Mouse (Mus musculus): ENCODE measurements around the gene Cmtr2. TPM values are rescaled to one million over a fixed set of nuclear protein-coding genes. Genes with fewer than 3 reads are reported as not detected.

The Cmtr2 gene
- total RNA-seq (2014; rRNA removed; ENCODE audit: low replicate concordance) (6.9 and 12.1 TPM in 2 replicates), polyA plus RNA-seq (2015; fragmentation: Nextera tagmentation; extraction: Ambion mirVana) (3.0 and 3.1 TPM in 2 replicates)

- peaks cover 13% of the 10 kb centered on the region for H3K4me1 ChIP-seq (ENCODE audit: control insufficient read depth, insufficient read depth)
- H3K9ac ChIP-seq (replicated peaks; ENCODE audit: low read depth, low read length): no peak within 1 kb of the TSS
- no peaks in the 10 kb centered on the region for H3K9me3 ChIP-seq (replicated peaks; ENCODE audit: control insufficient read depth, low read length)
- TF ChIP-seq CTCF (IDR thresholded peaks at IDR 0.05; ENCODE audit: low read depth): no peak
- no peak for TF ChIP-seq EP300 (IDR thresholded peaks at IDR 0.05; ENCODE audit: low read depth)
- no peaks in the 10 kb centered on the region for H3K27me3 ChIP-seq (ENCODE audit: control insufficient read depth, insufficient read depth, low read length)
- no peak within 1 kb of the TSS for H3K4me2 ChIP-seq (ENCODE audit: low read depth, low read length)
- H3K36me3 ChIP-seq (replicated peaks; ENCODE audit: control insufficient read depth, insufficient read depth, low read length): no peaks in the 10 kb centered on the region
- WGBS: 67% methylated on average over 7 of the region's 7 CpGs
- DNase-seq (ENCODE audit: low spot score) (no peak), ATAC-seq (ENCODE audit: insufficient read depth, low read depth) (no peak)
- H3K27ac ChIP-seq (ENCODE audit: low read depth): no peak within 1 kb of the TSS
- no peak within 1 kb of the TSS for H3K4me3 ChIP-seq (ENCODE audit: low read depth, low read length)
These were observed at the start of gene Cmtr2 for GRCm38 (mm10) chr8:110215365-110215764. Gene Cmtr2, plus strand, starts transcription at chr8:110215665.

- no peak overlapping the region for H3K9ac ChIP-seq (replicated peaks; ENCODE audit: low read depth, low read length)
- DNase-seq (ENCODE audit: low spot score): no peak
- 64% methylated on average over 8 of the region's 8 CpGs for WGBS
- H3K9me3 ChIP-seq (replicated peaks; ENCODE audit: control insufficient read depth, low read length): 0 out of 2 replicates have a peak, but pooled peaks cover 4% of the 10 kb centered on the region
- no peak overlapping the region for H3K4me2 ChIP-seq (ENCODE audit: low read depth, low read length)
- H3K36me3 ChIP-seq (replicated peaks; ENCODE audit: control insufficient read depth, insufficient read depth, low read length): no peaks in the 10 kb centered on the region
- TF ChIP-seq CTCF (IDR thresholded peaks at IDR 0.05; ENCODE audit: low read depth): no peak
- no peak for TF ChIP-seq EP300 (IDR thresholded peaks at IDR 0.05; ENCODE audit: low read depth)
- no peak overlapping the region for H3K27ac ChIP-seq (ENCODE audit: low read depth)
- H3K4me1 ChIP-seq (ENCODE audit: control insufficient read depth, insufficient read depth): no peaks in the 10 kb centered on the region
- H3K27me3 ChIP-seq (ENCODE audit: control insufficient read depth, insufficient read depth, low read length): peaks cover 34% of the 10 kb centered on the region
- H3K4me3 ChIP-seq (ENCODE audit: low read depth, low read length): no peak overlapping the region
- no peak for ATAC-seq (ENCODE audit: insufficient read depth, low read depth)
These were observed 49.2 kb upstream of the Cmtr2 start for GRCm38 (mm10) chr8:110166270-110166669.

GRCm38 (mm10) chr8:110168046-110168445, 47.4 kb upstream of the Cmtr2 start, which contains the start of gene Calb2:
Gene Calb2, minus strand, starts transcription at chr8:110168210.
- Histone ChIP-seq H3K4me1 (ENCODE audit: control insufficient read depth, insufficient read depth) (no peaks in the 10 kb centered on the region), H3K9me3 (replicated peaks; ENCODE audit: control insufficient read depth, low read length) (0 out of 2 replicates have a peak, but pooled peaks cover 4% of the 10 kb centered on the region), H3K4me3 (ENCODE audit: low read depth, low read length) (no peak within 1 kb of the TSS), H3K4me2 (ENCODE audit: low read depth, low read length) (no peak within 1 kb of the TSS), H3K9ac (replicated peaks; ENCODE audit: low read depth, low read length) (no peak within 1 kb of the TSS), H3K36me3 (replicated peaks; ENCODE audit: control insufficient read depth, insufficient read depth, low read length) (no peaks in the 10 kb centered on the region), H3K27ac (ENCODE audit: low read depth) (no peak within 1 kb of the TSS), H3K27me3 (ENCODE audit: control insufficient read depth, insufficient read depth, low read length) (peaks cover 34% of the 10 kb centered on the region)
- ATAC-seq (ENCODE audit: insufficient read depth, low read depth) (0 out of 2 replicates have a peak, but pooled peaks have one; percentile 41), DNase-seq (ENCODE audit: low spot score) (peak; percentile 8)
- 2% methylated on average over 32 of the region's 33 CpGs for WGBS
- TF ChIP-seq CTCF (IDR thresholded peaks at IDR 0.05; ENCODE audit: low read depth) (peak; percentile 61), EP300 (IDR thresholded peaks at IDR 0.05; ENCODE audit: low read depth) (no peak)

GRCm38 (mm10) chr8:110172161-110172560, 43.3 kb upstream of the Cmtr2 start:
- peaks cover 32% of the 10 kb centered on the region for H3K27me3 ChIP-seq (ENCODE audit: control insufficient read depth, insufficient read depth, low read length)
- DNase-seq (ENCODE audit: low spot score): no peak
- no peak for ATAC-seq (ENCODE audit: insufficient read depth, low read depth)

GRCm38 (mm10) chr8:110174826-110175225, 40.6 kb upstream of the Cmtr2 start:
- TF ChIP-seq EP300 (IDR thresholded peaks at IDR 0.05; ENCODE audit: low read depth) (no peak), CTCF (IDR thresholded peaks at IDR 0.05; ENCODE audit: low read depth) (no peak)
- Histone ChIP-seq H3K9ac (replicated peaks; ENCODE audit: low read depth, low read length) (no peak overlapping the region), H3K4me2 (ENCODE audit: low read depth, low read length) (no peak overlapping the region), H3K4me3 (ENCODE audit: low read depth, low read length) (no peak overlapping the region), H3K9me3 (replicated peaks; ENCODE audit: control insufficient read depth, low read length) (no peaks in the 10 kb centered on the region), H3K4me1 (ENCODE audit: control insufficient read depth, insufficient read depth) (0 out of 2 replicates have a peak, but pooled peaks cover 8% of the 10 kb centered on the region), H3K36me3 (replicated peaks; ENCODE audit: control insufficient read depth, insufficient read depth, low read length) (no peaks in the 10 kb centered on the region), H3K27ac (ENCODE audit: low read depth) (no peak overlapping the region), H3K27me3 (ENCODE audit: control insufficient read depth, insufficient read depth, low read length) (0 out of 2 replicates have a peak, but pooled peaks cover 11% of the 10 kb centered on the region)
- no peak for ATAC-seq (ENCODE audit: insufficient read depth, low read depth)
- no peak for DNase-seq (ENCODE audit: low spot score)
- WGBS: 76% methylated on average over 4 of the region's 4 CpGs

More at GRCm38 (mm10) chr8:110172161-110172560, 43.3 kb upstream of the Cmtr2 start:
- Histone ChIP-seq H3K4me2 (ENCODE audit: low read depth, low read length) (no peak overlapping the region), H3K9me3 (replicated peaks; ENCODE audit: control insufficient read depth, low read length) (0 out of 2 replicates have a peak, but pooled peaks cover 4% of the 10 kb centered on the region), H3K27ac (ENCODE audit: low read depth) (no peak overlapping the region), H3K4me1 (ENCODE audit: control insufficient read depth, insufficient read depth) (no peaks in the 10 kb centered on the region), H3K9ac (replicated peaks; ENCODE audit: low read depth, low read length) (no peak overlapping the region), H3K4me3 (ENCODE audit: low read depth, low read length) (no peak overlapping the region), H3K36me3 (replicated peaks; ENCODE audit: control insufficient read depth, insufficient read depth, low read length) (no peaks in the 10 kb centered on the region)
- 59% methylated on average over 6 of the region's 6 CpGs for WGBS
- TF ChIP-seq EP300 (IDR thresholded peaks at IDR 0.05; ENCODE audit: low read depth): no peak
- TF ChIP-seq CTCF (IDR thresholded peaks at IDR 0.05; ENCODE audit: low read depth): no peak
